Mouse (Mus musculus) adrenal gland, postnatal 14 days (tissue): ENCODE measurements around the gene Mapkapk3. TPM values are rescaled to one million over a fixed set of nuclear protein-coding genes. Genes with fewer than 3 reads are reported as not detected.

Source experiments
- DNase-seq: peaks from one replicate; pipeline ENCODE4 v3.0.0; 2021; ENCODE audit warnings: mixed read lengths
- long read RNA-seq, 2 experiments: library from polyadenylated mRNA; stranded (forward); transcript quantifications; one replicate each; pipeline ENCODE4 v2.0.0; 2021
- total RNA-seq: library from RNA; stranded (reverse); gene quantifications from 2 replicates; pipeline ENCODE4 v1.2.3, GENCODE M21; 2021

Mapkapk3 gene
- total RNA-seq: 34.9 and 42.8 TPM in 2 replicates
- long read RNA-seq, experiment 1, transcript Mapkapk3-201 (11 exons, 2,816 nt): major isoform, 20 of 62 reads
- long read RNA-seq, experiment 1, partial matches to known transcripts: 10 of 62 reads
- long read RNA-seq, experiment 1, other reads (novel, unspliced or antisense): 31 of 62 reads
- long read RNA-seq, experiment 2, transcript Mapkapk3-201 (11 exons, 2,816 nt): major isoform, 11 of 31 reads
- long read RNA-seq, experiment 2, partial matches to known transcripts: 5 of 31 reads
- long read RNA-seq, experiment 2, other reads (novel, unspliced or antisense): 15 of 31 reads

- DNase-seq: peak; percentile 95
These were observed at the start of gene Mapkapk3 for GRCm38 (mm10) chr9:107289211-107290076. TSS of gene Mapkapk3 (minus strand) at chr9:107289877.

GRCm38 (mm10) chr9:107338172-107338883 lies 48.7 kb upstream of the Mapkapk3 start, which contains the start of gene Hemk1:
TSS of gene Hemk1 (minus strand) at chr9:107338350.
- peak; percentile 90 for DNase-seq

GRCm38 (mm10) chr9:107336386-107336785 lies 46.7 kb upstream of the Mapkapk3 start:
- DNase-seq: no peak

GRCm38 (mm10) chr9:107335909-107336308 lies 46.2 kb upstream of the Mapkapk3 start:
- peak; percentile 85 for DNase-seq

GRCm38 (mm10) chr9:107335046-107335445 lies 45.4 kb upstream of the Mapkapk3 start:
- DNase-seq: no peak

DNA sequence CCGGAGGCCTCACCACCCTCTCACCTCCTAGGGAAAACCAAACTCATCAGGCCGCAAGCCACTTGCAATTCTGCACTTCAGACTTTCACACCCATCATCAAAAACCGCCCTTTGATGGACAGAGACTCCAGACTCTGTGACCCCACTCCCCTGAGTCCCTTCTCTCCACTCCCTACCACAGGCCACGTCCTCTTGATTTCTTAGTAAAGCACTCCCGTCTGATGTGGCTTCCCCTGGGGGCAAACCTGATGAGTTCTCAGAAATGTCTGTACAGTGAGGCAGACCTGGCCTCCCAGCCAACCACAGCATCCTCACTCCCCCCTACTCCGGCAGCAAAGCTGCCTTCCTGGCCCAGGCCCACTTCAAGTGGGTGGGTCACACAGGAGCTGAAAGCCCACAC lies 44.7 kb upstream of the Mapkapk3 start:
- no peak for DNase-seq

- no peak for DNase-seq
These were observed 44.0 kb upstream of the Mapkapk3 start for GRCm38 (mm10) chr9:107333686-107334085.

DNA sequence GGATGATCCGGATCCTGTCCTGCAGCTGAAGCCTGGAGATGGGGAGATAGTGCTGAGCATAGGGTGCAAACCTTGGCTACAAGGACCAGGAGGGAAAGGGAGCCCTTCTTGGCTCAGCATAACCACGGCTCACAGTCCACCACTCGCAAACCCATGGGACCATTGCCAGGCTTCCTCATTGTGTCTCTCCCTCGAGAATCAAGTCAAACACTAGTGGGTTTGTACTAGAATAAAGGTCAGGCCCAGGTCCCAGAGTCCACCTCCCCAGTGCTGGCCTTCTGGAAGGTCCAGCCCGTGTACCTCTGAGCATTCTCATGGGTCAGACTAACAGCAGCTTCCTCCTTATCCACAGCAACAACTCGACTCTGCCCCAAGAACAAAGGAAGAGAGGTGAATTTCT lies 41.1 kb upstream of the Mapkapk3 start:
- DNase-seq: no peak

- DNase-seq: peak; percentile 65
These were observed 38.4 kb upstream of the Mapkapk3 start for GRCm38 (mm10) chr9:107327879-107328620.

DNA sequence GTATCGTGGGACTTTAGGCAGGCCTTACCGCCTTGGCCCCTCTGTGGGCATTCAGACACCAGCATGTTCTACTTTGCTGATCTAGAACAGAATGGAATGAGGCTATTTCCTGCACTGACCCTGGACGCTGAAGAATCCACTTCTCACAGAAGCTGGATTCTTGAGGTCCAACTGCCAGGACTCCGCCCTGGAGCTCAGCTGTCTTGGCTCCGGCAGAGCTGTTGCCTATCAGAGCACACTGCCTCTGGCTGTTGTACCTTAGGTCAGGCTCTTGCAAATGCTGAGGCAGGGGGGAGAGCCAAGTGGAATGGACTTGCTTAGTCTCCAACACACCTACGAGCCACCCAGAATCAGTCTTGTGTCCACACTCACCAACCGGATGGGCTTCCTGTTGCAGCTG lies 36.2 kb upstream of the Mapkapk3 start:
- peak; percentile 61 for DNase-seq

DNA sequence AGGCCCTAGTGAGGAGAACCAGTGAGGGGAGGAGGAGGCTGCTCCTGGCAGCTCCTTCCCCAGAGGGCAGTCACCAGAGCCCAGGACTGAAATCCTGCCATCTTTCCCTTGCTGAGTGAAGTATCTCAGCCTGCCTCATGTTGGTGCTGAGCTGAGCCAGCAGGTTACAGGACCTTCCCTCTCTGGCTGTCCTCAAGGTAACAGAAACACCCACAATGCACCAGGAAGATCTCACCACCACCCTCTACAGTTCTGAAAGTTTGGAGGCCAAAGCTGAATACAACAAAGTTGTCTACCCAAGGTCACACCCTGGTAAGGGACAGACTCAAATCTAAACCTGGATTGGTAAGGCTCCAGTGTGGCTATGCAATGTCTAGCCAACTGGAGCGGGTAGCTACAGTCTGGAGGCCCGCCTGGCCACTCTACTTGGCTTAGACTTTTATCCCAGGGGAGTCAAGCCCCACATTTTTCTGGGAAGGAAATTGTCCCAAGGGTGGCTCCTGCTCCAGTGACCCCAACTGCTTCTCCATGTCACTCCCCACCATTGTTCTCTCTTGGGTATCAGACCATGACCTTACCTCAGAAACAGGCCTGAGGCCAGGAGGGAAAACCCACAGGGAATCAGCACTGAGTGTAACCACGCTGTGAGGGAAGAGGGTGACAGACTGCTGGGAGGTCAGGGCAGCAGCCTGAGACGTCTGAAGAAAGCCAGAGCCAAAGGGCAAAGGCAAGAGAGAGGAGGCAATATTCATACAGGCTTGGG lies 35.3 kb upstream of the Mapkapk3 start:
- DNase-seq: peak; percentile 77

GRCm38 (mm10) chr9:107323558-107323957 lies 33.9 kb upstream of the Mapkapk3 start:
- DNase-seq: peak; percentile 74

DNA sequence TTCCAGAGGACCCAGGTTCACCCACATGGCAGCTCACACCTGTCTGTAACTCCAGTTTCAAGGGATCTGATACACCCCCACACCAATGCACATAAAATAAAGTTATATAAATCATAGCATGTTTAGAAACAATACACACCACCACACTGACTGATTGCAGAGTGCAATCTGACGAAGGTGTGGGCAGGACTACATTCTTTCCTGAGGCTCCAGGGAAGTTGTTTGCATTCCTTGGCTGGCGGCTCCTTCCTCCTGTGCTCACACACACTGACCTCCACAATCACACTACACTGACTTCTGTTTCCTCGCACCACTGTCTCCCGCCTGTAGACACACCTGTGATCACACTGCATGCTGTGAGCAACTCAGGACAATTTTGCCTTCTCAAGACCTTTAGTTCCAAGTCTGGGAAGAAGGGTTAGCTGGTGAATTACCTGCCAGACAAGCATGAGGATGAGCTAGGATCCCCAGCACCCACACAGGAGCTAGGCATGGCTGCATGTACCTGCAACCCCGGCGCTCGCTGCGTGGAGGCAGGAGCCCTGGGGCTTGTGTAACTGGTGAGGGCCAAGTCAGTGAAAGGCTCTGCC lies 32.9 kb upstream of the Mapkapk3 start:
- DNase-seq: no peak

- peak; percentile 48 for DNase-seq
These were observed 26.1 kb upstream of the Mapkapk3 start for GRCm38 (mm10) chr9:107315791-107316190.

GRCm38 (mm10) chr9:107313926-107314325 lies 24.2 kb upstream of the Mapkapk3 start:
- no peak for DNase-seq

- no peak for DNase-seq
These were observed 23.3 kb upstream of the Mapkapk3 start for GRCm38 (mm10) chr9:107312811-107313584.

DNA sequence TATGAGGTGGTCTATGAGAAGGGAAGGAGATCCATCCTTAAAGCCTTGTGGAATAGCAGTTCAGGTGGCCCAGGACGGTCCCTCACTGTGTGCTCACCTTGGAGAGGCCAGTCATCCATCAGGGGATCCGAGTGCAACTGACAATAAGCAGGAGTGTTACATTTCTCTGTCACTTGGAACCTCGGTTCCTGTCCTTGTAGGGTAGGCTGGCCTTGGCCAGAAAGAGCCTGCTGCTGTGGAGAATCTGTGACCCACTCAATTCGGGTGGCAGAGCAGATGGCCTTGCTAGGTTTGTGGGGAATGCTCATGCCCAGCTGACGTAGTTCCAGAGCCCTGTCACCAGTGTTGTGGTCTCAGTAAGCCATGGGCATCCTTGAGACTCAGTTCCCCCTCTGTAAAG lies 19.9 kb upstream of the Mapkapk3 start:
- peak; percentile 63 for DNase-seq

DNA sequence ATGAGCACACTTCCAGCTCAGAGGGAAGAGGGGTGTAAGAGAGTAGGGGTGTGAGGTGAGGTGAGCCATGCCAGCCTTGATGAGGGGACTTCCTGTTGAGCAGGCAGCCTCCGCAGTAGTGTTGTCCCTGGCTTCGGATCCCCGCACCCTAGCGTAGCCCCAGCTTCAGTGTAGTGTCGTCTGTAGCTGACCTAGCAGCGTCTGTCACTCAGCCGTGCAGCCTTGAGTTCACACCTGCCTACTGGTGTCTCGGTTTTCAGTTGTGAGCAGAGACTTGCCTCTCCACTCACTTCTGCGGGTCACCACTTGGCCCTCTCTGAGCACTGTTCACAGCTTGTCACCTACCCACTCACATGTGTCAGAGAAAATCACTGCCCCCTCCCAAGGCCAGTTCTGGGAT lies 19.5 kb upstream of the Mapkapk3 start:
- peak; percentile 40 for DNase-seq

- DNase-seq: peak; percentile 31
These were observed 18.8 kb upstream of the Mapkapk3 start for GRCm38 (mm10) chr9:107308346-107309000.
